Mouse (Mus musculus) heart, postnatal 0 days (tissue): Measurements from ENCODE around the gene Palm.

Experiments
- CTCF ChIP-seq: IDR thresholded peaks from 2 replicates; pipeline ENCODE4 v1.5.1; 2016; ENCODE audit warnings: antibody characterized with exemption, control low read depth, low read depth
- EP300 ChIP-seq: IDR thresholded peaks from 2 replicates; pipeline ENCODE4 v1.6.1; 2016; ENCODE audit warnings: antibody characterized with exemption, low read depth

DNA sequence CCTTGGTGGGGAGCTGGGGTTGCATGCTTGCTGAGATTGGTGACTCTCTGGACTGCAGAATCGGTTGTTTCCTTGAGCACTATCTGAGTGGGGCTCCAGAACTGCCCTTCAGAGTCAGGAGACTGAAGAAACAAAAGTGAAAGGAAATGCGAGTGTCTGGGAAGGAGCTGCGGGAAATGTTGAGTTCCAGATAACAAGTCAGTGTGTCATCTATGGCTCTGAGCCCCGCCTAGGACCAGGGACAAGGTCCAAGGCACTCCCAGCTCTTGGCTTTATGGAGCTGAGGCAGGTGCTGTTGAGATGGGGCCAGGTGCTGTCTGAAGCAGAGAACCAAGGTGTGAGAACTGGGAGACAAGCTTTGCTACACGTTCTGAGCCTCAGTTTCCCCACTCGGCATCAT is 31.0 kb downstream of the Palm start:
- no peak for TF ChIP-seq CTCF
- no peak for TF ChIP-seq EP300
